Mouse (Mus musculus) MEL (cell line): ENCODE measurements around the gene Mum1. TPM values are rescaled to one million over a fixed set of nuclear protein-coding genes. Genes with fewer than 3 reads are reported as not detected.

Experiments used
- DNase-seq: peaks from one replicate; pipeline ENCODE4 v3.0.0; 2011; ENCODE audit warnings: low read depth, low spot score
- H3K27ac ChIP-seq: 2 replicates; pipeline ENCODE4 v1.5.1; 2012; ENCODE audit warnings: low read depth, mild to moderate bottlenecking, control low read depth, low read length, moderate library complexity; ENCODE audit not compliant: control insufficient read depth
- H3K27me3 ChIP-seq, 2 experiments: fragments of 150-350 bp in 1 of 2; sonication (generic) in 1 of 2; 2 replicates each; pipeline ENCODE4 v1.6.1; 2012; ENCODE audit warnings: low read length in 2 of 2, mild to moderate bottlenecking in 2 of 2, improper control_type of control experiment in 1 of 2, moderate library complexity in 1 of 2; ENCODE audit not compliant: insufficient read depth in 2 of 2, control insufficient read depth in 1 of 2
- H3K36me3 ChIP-seq, 2 experiments: 2 replicates each; pipeline ENCODE4 v1.6.1; 2012 to 2014; ENCODE audit warnings: low read length in 2 of 2, improper control_type of control experiment in 1 of 2, inconsistent platforms in 1 of 2, mild to moderate bottlenecking in 1 of 2; ENCODE audit not compliant: insufficient read depth in 2 of 2, control insufficient read depth in 1 of 2
- H3K4me1 ChIP-seq, 2 experiments: fragments of 150-350 bp in 1 of 2; sonication (generic) in 1 of 2; 2 replicates each; pipeline ENCODE4 v1.6.1; 2012; ENCODE audit warnings: low read length in 2 of 2, improper control_type of control experiment in 1 of 2, mild to moderate bottlenecking in 1 of 2; ENCODE audit not compliant: insufficient read depth in 2 of 2, control insufficient read depth in 1 of 2
- H3K4me3 ChIP-seq, 2 experiments: fragments of 150-350 bp in 1 of 2; sonication (generic) in 1 of 2; 2 replicates each; pipeline ENCODE4 v1.5.1; 2012; ENCODE audit warnings: low read depth in 2 of 2, low read length in 2 of 2, mild to moderate bottlenecking in 2 of 2, moderate library complexity in 2 of 2, control low read depth in 1 of 2, improper control_type of control experiment in 1 of 2; ENCODE audit not compliant: control insufficient read depth in 1 of 2, insufficient read depth in 1 of 2
- H3K79me2 ChIP-seq: 2 replicates; pipeline ENCODE4 v1.6.1; 2012; ENCODE audit warnings: mild to moderate bottlenecking, low read length, moderate library complexity; ENCODE audit not compliant: control insufficient read depth, poor library complexity, insufficient read depth
- H3K9ac ChIP-seq: 2 replicates; pipeline ENCODE4 v1.6.1; 2012; ENCODE audit warnings: low read depth, mild to moderate bottlenecking, control low read depth, low read length, moderate library complexity; ENCODE audit not compliant: control insufficient read depth, poor library complexity, severe bottlenecking
- H3K9me3 ChIP-seq: fragments of 150-350 bp; sonication (generic); replicated peaks from 2 replicates; pipeline ENCODE4 v1.6.1; 2012; ENCODE audit warnings: mild to moderate bottlenecking, low read length, improper control_type of control experiment, moderate library complexity; ENCODE audit not compliant: insufficient read depth
- BHLHE40 ChIP-seq: IDR thresholded peaks from 2 replicates; pipeline ENCODE4 v1.6.1; 2012; ENCODE audit warnings: low read depth, mild to moderate bottlenecking, inconsistent platforms, low read length, improper control_type of control experiment, borderline replicate concordance
- CHD1 ChIP-seq: IDR thresholded peaks from 2 replicates; pipeline ENCODE4 v1.6.1; 2012; ENCODE audit warnings: low read depth, mild to moderate bottlenecking, inconsistent platforms, low read length, improper control_type of control experiment
- CTCF ChIP-seq, 3 experiments: IDR thresholded peaks in 2 of 3; conservative IDR thresholded peaks in 1 of 3; 2 replicates each; pipeline ENCODE4 v1.5.1; 2011 to 2012; ENCODE audit warnings: low read length in 3 of 3, low read depth in 2 of 3, mild to moderate bottlenecking in 2 of 3, improper control_type of control experiment in 1 of 3, inconsistent platforms in 1 of 3, mixed read lengths in 1 of 3, moderate library complexity in 1 of 3; ENCODE audit not compliant: control insufficient read depth in 1 of 3, insufficient read depth in 1 of 3, poor library complexity in 1 of 3, severe bottlenecking in 1 of 3
- EP300 ChIP-seq, 2 experiments: IDR thresholded peaks; 2 replicates each; pipeline ENCODE4 v1.6.1; 2011; ENCODE audit warnings: improper control_type of control experiment in 2 of 2, low read length in 2 of 2, low read depth in 1 of 2, mild to moderate bottlenecking in 1 of 2
- HCFC1 ChIP-seq: IDR thresholded peaks from 2 replicates; pipeline ENCODE4 v1.6.1; 2012; ENCODE audit warnings: low read depth, mild to moderate bottlenecking, inconsistent platforms, low read length, improper control_type of control experiment, moderate library complexity
- MEF2A ChIP-seq: IDR thresholded peaks from 2 replicates; pipeline ENCODE4 v1.6.1; 2014; ENCODE audit warnings: low read depth, mild to moderate bottlenecking, inconsistent platforms, low read length, improper control_type of control experiment; ENCODE audit not compliant: poor library complexity, insufficient replicate concordance, severe bottlenecking; ENCODE audit errors: extremely low read depth
- MXI1 ChIP-seq: IDR thresholded peaks from 2 replicates; pipeline ENCODE4 v1.6.1; 2011; ENCODE audit warnings: mild to moderate bottlenecking, low read depth, low read length, improper control_type of control experiment
- MYB ChIP-seq: IDR thresholded peaks from 2 replicates; pipeline ENCODE4 v1.6.1; 2011; ENCODE audit warnings: mild to moderate bottlenecking, low read depth, low read length, improper control_type of control experiment
- POLR2A ChIP-seq, 2 experiments: IDR thresholded peaks; 2 replicates each; pipeline ENCODE4 v1.6.1; 2011 to 2012; ENCODE audit warnings: low read length in 2 of 2, mild to moderate bottlenecking in 2 of 2, control low read depth in 1 of 2, improper control_type of control experiment in 1 of 2, low read depth in 1 of 2, moderate library complexity in 1 of 2; ENCODE audit not compliant: control insufficient read depth in 1 of 2, insufficient read depth in 1 of 2, poor library complexity in 1 of 2
- POLR2AphosphoS2 ChIP-seq: IDR thresholded peaks from 2 replicates; pipeline ENCODE4 v1.6.1; 2011; ENCODE audit warnings: low read length, improper control_type of control experiment
- POLR2AphosphoS5 ChIP-seq: IDR thresholded peaks from 2 replicates; pipeline ENCODE4 v1.6.1; 2012; ENCODE audit warnings: low read depth, borderline replicate concordance, mild to moderate bottlenecking, inconsistent platforms, low read length, moderate library complexity, mixed read lengths
- RAD21 ChIP-seq: IDR thresholded peaks from 2 replicates; pipeline ENCODE4 v1.6.1; 2011; ENCODE audit warnings: mild to moderate bottlenecking, low read depth, low read length, improper control_type of control experiment
- RCOR1 ChIP-seq: IDR thresholded peaks from 2 replicates; pipeline ENCODE4 v1.6.1; 2012; ENCODE audit warnings: low read depth, mild to moderate bottlenecking, inconsistent platforms, low read length, improper control_type of control experiment
- SIN3A ChIP-seq: IDR thresholded peaks from 2 replicates; pipeline ENCODE4 v1.6.1; 2012; ENCODE audit warnings: low read length, improper control_type of control experiment, inconsistent platforms
- SMC3 ChIP-seq: IDR thresholded peaks from 2 replicates; pipeline ENCODE4 v1.6.1; 2011; ENCODE audit warnings: low read depth, low read length, improper control_type of control experiment
- TCF12 ChIP-seq: IDR thresholded peaks from 2 replicates; pipeline ENCODE4 v1.6.1; 2014; ENCODE audit warnings: low read depth, mild to moderate bottlenecking, inconsistent platforms, low read length, improper control_type of control experiment, moderate library complexity
- USF1 ChIP-seq: IDR thresholded peaks from 2 replicates; pipeline ENCODE4 v1.6.1; 2014; ENCODE audit warnings: low read depth, mild to moderate bottlenecking, inconsistent platforms, low read length, improper control_type of control experiment, moderate library complexity
- USF2 ChIP-seq, 2 experiments: IDR thresholded peaks; 2 replicates each; pipeline ENCODE4 v1.6.1; 2011 to 2012; ENCODE audit warnings: improper control_type of control experiment in 2 of 2, low read length in 2 of 2, borderline replicate concordance in 1 of 2, inconsistent platforms in 1 of 2, low read depth in 1 of 2, mild to moderate bottlenecking in 1 of 2; ENCODE audit not compliant: insufficient read depth in 1 of 2
- ZMIZ1 ChIP-seq: IDR thresholded peaks from 2 replicates; pipeline ENCODE4 v1.6.1; 2012; ENCODE audit warnings: low read depth, mild to moderate bottlenecking, inconsistent platforms, low read length, improper control_type of control experiment, moderate library complexity
- ZNF384 ChIP-seq: IDR thresholded peaks from 2 replicates; pipeline ENCODE4 v1.6.1; 2012; ENCODE audit warnings: low read depth, mild to moderate bottlenecking, inconsistent platforms, low read length, improper control_type of control experiment
- polyA plus RNA-seq, 2 experiments: library from polyadenylated mRNA; stranded (reverse) in 1 of 2; unstranded in 1 of 2; fragments of >175 nt in 1 of 2; fragments of >200 nt in 1 of 2; gene quantifications; 2 replicates each; pipeline versions ENCODE4 v1.2.1 to v1.2.4; 2012; ENCODE audit warnings: low replicate concordance in 2 of 2, low read depth in 1 of 2; ENCODE audit not compliant: insufficient read length in 2 of 2, insufficient read depth in 1 of 2, missing spikeins in 1 of 2
- total RNA-seq: library from RNA; depleted of rRNA; stranded (reverse); fragments of 300-350 nt; gene quantifications from 2 replicates; pipeline ENCODE4 v1.2.3, GENCODE M21; 2012

Mum1 gene
- total and polyA plus RNA-seq, 3 experiments, result 34.0 to 55.2 (median 35.3) TPM

DNA sequence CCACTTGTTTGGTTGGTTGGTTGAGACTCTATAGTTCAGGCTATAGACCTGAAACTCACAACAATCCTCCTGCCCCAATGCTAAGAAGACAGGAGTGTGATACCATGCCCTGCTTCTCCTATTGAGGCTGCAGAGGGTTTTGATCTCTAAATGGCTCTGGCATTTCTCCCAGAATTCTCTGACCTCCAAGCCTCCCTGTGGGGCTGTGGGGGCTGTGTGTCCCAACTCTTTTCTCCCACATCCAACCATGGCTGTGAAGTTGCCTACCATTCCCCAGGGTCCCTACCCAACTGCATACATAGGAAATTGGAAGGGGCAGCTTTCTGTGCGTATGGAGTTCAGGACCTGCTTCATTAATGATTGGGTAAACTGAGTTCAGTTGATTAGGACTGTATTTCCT, 30.1 kb upstream of the Mum1 start:
- Histone ChIP-seq H3K27me3 (peaks cover 0 to 2% of the 10 kb centered on the region in 2 experiments; a peak in 1 of 4 replicates), H3K27ac (no peak overlapping the region)
- no peak for DNase-seq

DNA sequence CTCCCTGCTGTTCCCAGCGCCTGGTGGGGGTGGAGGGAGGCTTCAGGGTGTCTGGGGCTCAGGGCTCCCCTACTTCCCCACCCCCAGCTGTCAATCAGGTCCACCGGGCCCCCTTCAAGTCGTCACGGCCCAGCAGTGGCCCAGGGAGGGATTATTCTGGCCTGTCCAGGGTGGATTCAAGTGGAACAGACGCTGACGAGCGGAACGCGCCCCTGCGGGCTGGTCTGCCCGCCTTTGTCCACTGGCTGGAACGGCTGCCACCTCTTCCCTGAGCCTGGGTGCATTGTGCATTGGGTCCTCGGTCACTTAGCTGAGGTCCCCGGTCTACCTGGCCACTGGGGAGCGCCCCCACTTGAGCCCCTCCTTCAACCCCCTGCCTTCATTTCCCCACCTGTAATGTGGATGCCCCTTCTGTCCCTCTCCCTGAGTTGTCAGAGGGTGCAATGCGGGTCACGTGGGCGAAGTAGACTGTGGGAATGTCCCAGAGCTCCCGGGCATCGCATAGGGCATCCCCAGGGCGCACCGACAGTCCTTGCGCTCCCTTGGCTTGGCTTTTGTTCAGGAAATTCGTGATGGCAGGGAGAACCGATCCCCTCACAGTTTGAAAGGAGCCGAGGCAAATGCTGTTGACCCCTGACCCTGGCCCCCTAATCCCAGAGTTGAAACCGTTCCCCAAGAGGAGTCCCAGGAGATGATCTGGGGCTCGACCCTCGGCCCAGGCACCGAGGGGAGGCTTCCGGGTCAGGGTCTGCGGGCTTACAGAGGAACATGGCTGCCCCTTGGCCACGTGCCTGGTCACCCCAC, 29.3 kb upstream of the Mum1 start:
- H3K27me3 ChIP-seq, result peaks cover 0 to 3% of the 10 kb centered on the region in 2 experiments; a peak in 1 of 4 replicates

More for the DNA sequence above, 30.1 kb upstream of the Mum1 start:
- Histone ChIP-seq H3K9me3 (no peaks in the 10 kb centered on the region), H3K36me3 (no peaks in the 10 kb centered on the region), H3K4me3 (no peak overlapping the region), H3K4me1 (no peaks in the 10 kb centered on the region), H3K79me2 (no peaks in the 10 kb centered on the region), H3K9ac (no peak overlapping the region)
- no peak for TF ChIP-seq MYB
- no peak for TF ChIP-seq POLR2AphosphoS2
- no peak for TF ChIP-seq BHLHE40
- no peak for TF ChIP-seq HCFC1
- TF ChIP-seq CHD1, result no peak
- no peak for TF ChIP-seq RAD21
- no peak for TF ChIP-seq ZMIZ1
- no peak for TF ChIP-seq SIN3A
- no peak for TF ChIP-seq POLR2AphosphoS5
- TF ChIP-seq SMC3, result no peak
- no peak for TF ChIP-seq RCOR1
- TF ChIP-seq TCF12, result no peak
- no peak for TF ChIP-seq POLR2A (IDR thresholded peaks at IDR 0.05; ENCODE audit: control insufficient read depth in 1 of 2, insufficient read depth in 1 of 2, low read depth in 1 of 2, low read length in 2 of 2, poor library complexity in 1 of 2)
- no peak for TF ChIP-seq EP300 (IDR thresholded peaks at IDR 0.05; ENCODE audit: low read depth in 1 of 2, low read length in 2 of 2)
- TF ChIP-seq MXI1, result no peak
- no peak for TF ChIP-seq USF2 (IDR thresholded peaks at IDR 0.05; ENCODE audit: borderline replicate concordance in 1 of 2, insufficient read depth in 1 of 2, low read depth in 1 of 2, low read length in 2 of 2)
- no peak for TF ChIP-seq ZNF384
- no peak for TF ChIP-seq MEF2A
- TF ChIP-seq USF1, result no peak
- TF ChIP-seq, all 39 proteins: peak for 0

More for the DNA sequence above, 29.3 kb upstream of the Mum1 start:
- no peak overlapping the region for H3K9ac ChIP-seq
- H3K36me3 ChIP-seq, result no peaks in the 10 kb centered on the region
- DNase-seq, result no peak
- no peak for TF ChIP-seq CTCF (IDR thresholded peaks at IDR 0.05 in 2 of 3, conservative IDR thresholded peaks at IDR 0.05 in 1 of 3; ENCODE audit: control insufficient read depth in 1 of 3, insufficient read depth in 1 of 3, low read depth in 2 of 3, low read length in 3 of 3, poor library complexity in 1 of 3, severe bottlenecking in 1 of 3)
- no peaks in the 10 kb centered on the region for H3K9me3 ChIP-seq
- H3K4me3 ChIP-seq, result no peak overlapping the region
- H3K27ac ChIP-seq, result no peak overlapping the region
- no peaks in the 10 kb centered on the region for H3K79me2 ChIP-seq
- no peaks in the 10 kb centered on the region for H3K4me1 ChIP-seq
